Mouse (Mus musculus) neural tube, embryonic 13.5 days (tissue): Measurements from ENCODE around the gene Ccdc77. TPM values are rescaled to one million over a fixed set of nuclear protein-coding genes. Genes with fewer than 3 reads are reported as not detected.

Source experiments
- ATAC-seq: fragments of 200-750 bp; cut with Nextera tagmentation; 2 replicates; pipeline ENCODE4 v1.8.0; 2017; ENCODE audit warnings: low read depth, mild to moderate bottlenecking, moderate TSS enrichment, moderate library complexity
- H3K27ac ChIP-seq: fragments of 300-500 bp; sonication (generic); replicated peaks from 2 replicates; pipeline ENCODE4 v1.5.1; 2015; ENCODE audit warnings: moderate library complexity, mild to moderate bottlenecking, inconsistent platforms
- H3K27me3 ChIP-seq: fragments of 300-500 bp; sonication (generic); 2 replicates; pipeline ENCODE4 v1.6.1; 2015; ENCODE audit warnings: mild to moderate bottlenecking, inconsistent platforms
- H3K36me3 ChIP-seq: fragments of 300-500 bp; sonication (generic); 2 replicates; pipeline ENCODE4 v1.6.1; 2015; ENCODE audit warnings: mild to moderate bottlenecking, inconsistent platforms
- H3K4me1 ChIP-seq: fragments of 300-500 bp; sonication (generic); replicated peaks from 2 replicates; pipeline ENCODE4 v1.6.1; 2015; ENCODE audit warnings: inconsistent platforms
- H3K4me2 ChIP-seq: fragments of 300-500 bp; sonication (generic); 2 replicates; pipeline ENCODE4 v1.6.1; 2015; ENCODE audit warnings: inconsistent platforms, mild to moderate bottlenecking, moderate library complexity
- H3K4me3 ChIP-seq: fragments of 300-500 bp; sonication (generic); 2 replicates; pipeline ENCODE4 v1.5.1; 2015; ENCODE audit warnings: mild to moderate bottlenecking, inconsistent platforms
- H3K9ac ChIP-seq: fragments of 300-500 bp; sonication (generic); 2 replicates; pipeline ENCODE4 v1.6.1; 2015; ENCODE audit warnings: moderate library complexity, mild to moderate bottlenecking, inconsistent platforms
- H3K9me3 ChIP-seq: fragments of 300-500 bp; sonication (generic); 2 replicates; pipeline ENCODE4 v1.6.1; 2016; ENCODE audit warnings: inconsistent platforms
- WGBS: fragments of 180-500 bp; shearing (Covaris S2); methylation state at CpG from one replicate; pipeline ENCODE4 v1.1.7; 2015; 5-methylcytosine and 5-hydroxymethylcytosine counted together
- polyA plus RNA-seq: library from polyadenylated mRNA; unstranded; fragments of >200 nt; fragmentation: Nextera tagmentation; extraction: Ambion mirVana; gene quantifications from 2 replicates; pipeline ENCODE4 v1.2.1, GENCODE M21; 2015

Gene Ccdc77
- polyA plus RNA-seq, 1 experiment from 2014 or later, result 11.5 TPM

- Histone ChIP-seq H3K4me3 (peak overlapping the region; percentile 53), H3K27me3 (no peaks in the 10 kb centered on the region), H3K27ac (peak overlapping the region; percentile 56; the same call in 1 of the 2 replicates), H3K36me3 (peaks cover 4% of the 10 kb centered on the region; the same call in 1 of the 2 replicates), H3K9me3 (no peaks in the 10 kb centered on the region), H3K9ac (peak overlapping the region; percentile 65), H3K4me2 (peak overlapping the region; percentile 86), H3K4me1 (peaks cover 11% of the 10 kb centered on the region)
- peak; percentile 98 for ATAC-seq
- WGBS, result 1% methylated on average over 31 of the region's 31 CpGs
Observed at GRCm38 (mm10) chr6:120356951-120357945, 6.9 kb downstream of the Ccdc77 start.

DNA sequence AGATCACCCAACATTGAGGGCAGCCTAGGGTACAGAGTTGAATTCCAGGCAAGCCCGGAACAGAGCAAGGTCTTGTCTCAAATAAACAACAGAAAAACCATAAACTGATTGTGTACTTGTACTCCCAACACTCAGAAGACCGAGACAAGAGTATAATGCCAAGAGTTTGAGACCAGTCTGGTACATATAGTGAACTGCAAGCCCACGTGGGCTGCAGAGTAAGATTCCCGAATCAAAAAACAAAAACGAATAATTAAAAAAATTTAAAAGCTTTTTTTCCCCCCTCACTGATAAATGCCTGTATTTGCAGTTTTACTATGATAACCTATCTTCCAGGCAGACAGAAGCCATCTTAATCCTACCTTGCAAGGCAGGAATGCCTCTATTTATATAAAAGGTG lies 7.7 kb downstream of the Ccdc77 start:
- WGBS, result 36% methylated on average over 5 of the region's 5 CpGs
- ATAC-seq, result no peak
- no peaks in the 10 kb centered on the region for H3K27me3 ChIP-seq

GRCm38 (mm10) chr6:120349018-120349417 lies 15.2 kb downstream of the Ccdc77 start:
- WGBS, result 92% methylated on average over 3 of the region's 3 CpGs
- no peaks in the 10 kb centered on the region for H3K4me1 ChIP-seq
- no peaks in the 10 kb centered on the region for H3K9me3 ChIP-seq
- ATAC-seq, result no peak
- no peak overlapping the region for H3K4me2 ChIP-seq
- no peak overlapping the region for H3K4me3 ChIP-seq
- H3K27me3 ChIP-seq, result no peaks in the 10 kb centered on the region
- no peak overlapping the region for H3K27ac ChIP-seq
- H3K9ac ChIP-seq, result no peak overlapping the region
- peaks cover 55% of the 10 kb centered on the region for H3K36me3 ChIP-seq

More for the DNA sequence above, 7.7 kb downstream of the Ccdc77 start:
- Histone ChIP-seq H3K4me1 (peaks cover 11% of the 10 kb centered on the region), H3K4me2 (peak overlapping the region; percentile 86), H3K9me3 (no peaks in the 10 kb centered on the region), H3K4me3 (peak overlapping the region; percentile 53), H3K36me3 (peaks cover 4% of the 10 kb centered on the region; the same call in 1 of the 2 replicates), H3K9ac (peak overlapping the region; percentile 65), H3K27ac (no peak overlapping the region)

- no peaks in the 10 kb centered on the region for H3K27me3 ChIP-seq
Observed at GRCm38 (mm10) chr6:120343992-120344391, 20.2 kb downstream of the Ccdc77 start.

GRCm38 (mm10) chr6:120332351-120332750 lies 31.8 kb downstream of the Ccdc77 start:
- Histone ChIP-seq H3K27ac (no peak overlapping the region), H3K36me3 (peaks cover 71% of the 10 kb centered on the region), H3K4me1 (no peaks in the 10 kb centered on the region), H3K9ac (no peak overlapping the region), H3K9me3 (no peaks in the 10 kb centered on the region), H3K27me3 (no peaks in the 10 kb centered on the region), H3K4me2 (no peak overlapping the region), H3K4me3 (no peak overlapping the region)
- ATAC-seq, result no peak
- WGBS, result 84% methylated on average over 2 of the region's 2 CpGs

More at GRCm38 (mm10) chr6:120343992-120344391, 20.2 kb downstream of the Ccdc77 start:
- ATAC-seq, result no peak
- Histone ChIP-seq H3K4me3 (no peak overlapping the region), H3K9ac (no peak overlapping the region), H3K36me3 (peaks cover 58% of the 10 kb centered on the region), H3K4me2 (no peak overlapping the region), H3K4me1 (no peaks in the 10 kb centered on the region), H3K27ac (no peak overlapping the region), H3K9me3 (no peaks in the 10 kb centered on the region)
- 70% methylated on average over 1 of the region's 1 CpGs for WGBS

DNA sequence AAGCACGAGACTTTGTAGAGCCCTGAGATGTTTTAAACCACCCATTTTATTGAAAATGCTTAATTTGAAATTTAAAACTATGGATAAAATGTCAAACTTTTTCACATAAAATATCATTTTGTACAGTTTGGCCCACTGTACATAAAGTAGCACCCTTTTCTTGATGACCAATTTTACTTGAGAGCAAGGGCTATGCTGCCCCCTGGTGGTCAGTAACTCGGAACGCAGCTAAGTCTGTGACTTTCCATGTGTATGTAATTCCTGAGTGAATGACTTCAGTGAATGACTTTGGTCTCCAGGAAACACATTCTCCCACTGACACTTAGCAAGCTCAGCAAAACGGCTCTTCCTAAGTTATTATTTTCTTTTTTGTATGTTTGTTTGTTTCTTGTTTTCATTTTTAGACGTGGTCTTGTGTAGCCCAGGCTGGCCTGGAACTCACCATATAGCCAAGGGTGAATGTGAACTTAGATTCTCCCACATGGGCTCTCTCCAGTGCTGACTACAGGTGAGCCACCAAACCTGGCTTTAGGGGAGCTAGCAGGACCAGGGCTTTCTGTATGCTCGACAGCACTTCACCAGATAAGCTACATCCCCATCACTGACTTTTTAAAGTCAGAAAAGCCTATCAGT lies 39.8 kb downstream of the Ccdc77 start:
- H3K9ac ChIP-seq, result no peak overlapping the region
- no peak overlapping the region for H3K4me2 ChIP-seq
- H3K4me1 ChIP-seq, result no peaks in the 10 kb centered on the region
- no peak overlapping the region for H3K27ac ChIP-seq
- H3K4me3 ChIP-seq, result no peak overlapping the region
- H3K27me3 ChIP-seq, result no peaks in the 10 kb centered on the region
- no peak for ATAC-seq
- H3K9me3 ChIP-seq, result no peaks in the 10 kb centered on the region
- peaks cover 13% of the 10 kb centered on the region for H3K36me3 ChIP-seq
- WGBS, result 34% methylated on average over 6 of the region's 6 CpGs

DNA sequence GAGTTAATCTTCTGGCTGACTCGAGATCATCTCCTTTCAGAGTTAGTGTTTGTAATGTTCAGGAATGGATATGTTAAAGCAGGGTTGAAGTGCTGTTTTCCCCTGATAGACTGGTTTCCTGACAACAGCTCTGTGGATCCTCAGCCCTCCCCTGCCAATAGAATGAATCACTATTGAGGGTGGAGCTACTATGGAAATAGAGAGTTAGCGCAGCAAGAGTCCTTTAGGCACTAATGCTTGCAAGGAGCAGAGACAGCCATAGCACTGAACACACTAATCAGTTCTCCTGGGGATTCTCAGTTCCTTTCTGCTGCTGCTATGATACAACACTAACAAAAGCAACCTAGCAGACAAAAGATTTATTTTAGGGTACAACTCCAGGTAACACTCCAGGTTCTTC lies 43.8 kb downstream of the Ccdc77 start:
- H3K4me1 ChIP-seq, result no peaks in the 10 kb centered on the region
- no peaks in the 10 kb centered on the region for H3K9me3 ChIP-seq
- no peak overlapping the region for H3K4me2 ChIP-seq
- H3K36me3 ChIP-seq, result no peaks in the 10 kb centered on the region; the same call in 1 of the 2 replicates
- H3K27me3 ChIP-seq, result no peaks in the 10 kb centered on the region
- no peak for ATAC-seq
- WGBS, result 59% methylated on average over 2 of the region's 2 CpGs
- H3K9ac ChIP-seq, result no peak overlapping the region
- no peak overlapping the region for H3K27ac ChIP-seq
- no peak overlapping the region for H3K4me3 ChIP-seq

DNA sequence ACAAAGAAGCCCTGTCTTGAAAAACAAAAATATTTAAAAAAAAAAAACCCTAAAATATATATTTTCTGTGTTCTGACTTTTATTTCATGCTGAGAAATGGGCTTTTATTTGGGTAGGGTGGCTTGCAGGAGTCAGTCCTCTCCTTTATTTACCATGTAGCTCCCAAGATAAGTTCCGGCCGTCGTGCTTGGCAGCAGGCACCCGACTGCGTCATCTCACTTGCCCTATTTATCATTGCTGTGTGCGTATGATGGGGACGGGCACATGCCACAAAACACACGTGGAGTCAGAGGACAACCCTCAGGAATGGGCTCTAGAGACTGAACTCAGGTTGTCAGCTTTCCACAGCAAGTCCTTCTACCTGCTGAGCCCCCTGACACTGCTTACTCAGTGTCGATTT lies 45.0 kb downstream of the Ccdc77 start:
- H3K4me1 ChIP-seq, result no peaks in the 10 kb centered on the region
- H3K36me3 ChIP-seq, result no peaks in the 10 kb centered on the region
- no peak overlapping the region for H3K9ac ChIP-seq
- no peak overlapping the region for H3K27ac ChIP-seq
- H3K27me3 ChIP-seq, result no peaks in the 10 kb centered on the region
- WGBS, result 91% methylated on average over 9 of the region's 9 CpGs
- no peak for ATAC-seq
- no peaks in the 10 kb centered on the region for H3K9me3 ChIP-seq
- no peak overlapping the region for H3K4me2 ChIP-seq
- H3K4me3 ChIP-seq, result no peak overlapping the region

DNA sequence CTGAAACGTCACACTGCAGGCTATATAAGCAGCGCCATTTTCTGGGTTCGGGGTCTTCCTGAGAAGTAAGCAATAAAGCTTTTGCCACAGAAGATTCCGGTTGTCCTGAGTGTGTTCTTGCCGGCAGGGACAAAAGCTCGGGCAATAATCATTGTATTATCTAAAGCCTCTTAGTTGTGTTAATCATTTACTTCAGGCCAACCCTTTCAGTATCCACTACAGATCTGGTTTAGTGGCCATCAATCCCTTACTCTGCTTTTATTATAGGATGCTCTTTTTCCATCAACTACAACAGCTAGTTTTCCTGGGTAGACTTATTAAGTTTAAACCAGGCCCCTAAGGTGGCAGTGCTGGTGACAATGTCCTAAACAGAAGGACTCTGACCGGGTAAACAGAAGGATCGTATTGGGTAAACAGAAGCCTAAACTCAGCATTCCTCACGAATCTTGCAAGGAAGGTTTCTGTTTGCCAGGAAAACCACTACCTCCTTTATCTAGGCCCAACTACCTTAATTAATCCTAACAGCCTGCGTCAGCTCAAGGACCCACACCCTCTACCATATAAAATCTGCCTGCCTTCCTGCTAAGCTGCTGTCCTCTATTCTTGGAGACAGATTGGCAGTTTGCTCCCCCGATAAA lies 45.8 kb downstream of the Ccdc77 start:
- no peak for ATAC-seq

GRCm38 (mm10) chr6:120312443-120312842 lies 51.7 kb downstream of the Ccdc77 start:
- no peak for ATAC-seq
- no peaks in the 10 kb centered on the region for H3K4me1 ChIP-seq
- no peaks in the 10 kb centered on the region for H3K9me3 ChIP-seq
- H3K27ac ChIP-seq, result no peak overlapping the region
- H3K36me3 ChIP-seq, result no peaks in the 10 kb centered on the region
- no peaks in the 10 kb centered on the region for H3K27me3 ChIP-seq
- no peak overlapping the region for H3K4me2 ChIP-seq
- 90% methylated on average over 5 of the region's 5 CpGs for WGBS
- H3K9ac ChIP-seq, result no peak overlapping the region
- H3K4me3 ChIP-seq, result no peak overlapping the region

More for the DNA sequence above, 45.8 kb downstream of the Ccdc77 start:
- Histone ChIP-seq H3K36me3 (no peaks in the 10 kb centered on the region), H3K9me3 (no peaks in the 10 kb centered on the region), H3K4me2 (no peak overlapping the region), H3K4me3 (no peak overlapping the region), H3K9ac (no peak overlapping the region), H3K27me3 (no peaks in the 10 kb centered on the region), H3K4me1 (no peaks in the 10 kb centered on the region), H3K27ac (no peak overlapping the region)
- 48% methylated on average over 11 of the region's 11 CpGs for WGBS

DNA sequence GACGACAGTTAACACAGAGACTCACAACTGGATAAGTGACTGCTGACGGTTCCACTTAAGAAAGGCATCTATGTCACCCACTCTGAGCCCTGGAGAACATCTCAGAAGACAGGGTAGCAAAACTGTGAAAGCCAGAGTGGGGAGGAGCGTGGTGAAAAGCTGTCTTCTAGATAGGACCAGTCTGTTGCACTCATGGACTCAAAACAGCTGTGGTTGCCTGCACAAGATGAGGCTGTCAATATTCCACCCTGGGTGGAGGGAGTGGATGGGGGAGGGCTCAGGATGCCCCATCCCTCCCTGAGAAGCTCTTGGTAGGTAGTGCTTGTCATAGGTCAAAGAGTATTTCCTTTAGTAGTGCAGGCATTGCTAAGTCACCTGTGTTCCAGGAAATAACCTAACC lies 54.4 kb downstream of the Ccdc77 start:
- H3K36me3 ChIP-seq, result no peaks in the 10 kb centered on the region
- WGBS, result 50% methylated on average over 3 of the region's 3 CpGs
- H3K4me1 ChIP-seq, result no peaks in the 10 kb centered on the region
- no peaks in the 10 kb centered on the region for H3K27me3 ChIP-seq
- no peak for ATAC-seq
- no peaks in the 10 kb centered on the region for H3K9me3 ChIP-seq
- no peak overlapping the region for H3K27ac ChIP-seq
- H3K9ac ChIP-seq, result no peak overlapping the region
- H3K4me3 ChIP-seq, result no peak overlapping the region
- no peak overlapping the region for H3K4me2 ChIP-seq

GRCm38 (mm10) chr6:120309338-120309737 lies 54.8 kb downstream of the Ccdc77 start:
- H3K27me3 ChIP-seq, result no peaks in the 10 kb centered on the region
- H3K9ac ChIP-seq, result no peak overlapping the region
- H3K4me3 ChIP-seq, result no peak overlapping the region
- H3K4me1 ChIP-seq, result no peaks in the 10 kb centered on the region
- ATAC-seq, result no peak
- WGBS, result 63% methylated on average over 9 of the region's 9 CpGs
- H3K27ac ChIP-seq, result no peak overlapping the region
- H3K4me2 ChIP-seq, result no peak overlapping the region
- H3K9me3 ChIP-seq, result no peaks in the 10 kb centered on the region
- H3K36me3 ChIP-seq, result no peaks in the 10 kb centered on the region
